10 mouse cellular contexts compared by ENCODE assay signal in genomic region chr1:164999515-164999914, GRCm38 (mm10).
DNase-seq lines count a peak whose midpoint lies in the region; ATAC-seq and TF ChIP-seq lines count a peak whose summit lies in the region.
"Had no signal": no experiment of that assay in that cellular context is flagged by ENCODE, and none has a peak within 500 bp of the region (broad histone marks: within the 10 kb centered on the region; RNA-seq: fewer than 3 reads in every experiment).

No protein-coding gene starts in this region.

- H3K4me2 ChIP-seq in lung, embryonic 14.5 days, result no peak overlapping the region
- H3K4me2 ChIP-seq in intestine, embryonic 14.5 days (ENCODE audit: low read length), result no peak overlapping the region
- H3K4me2 ChIP-seq in stomach, embryonic 15.5 days, result no peak overlapping the region
- no peak overlapping the region for H3K4me2 ChIP-seq in midbrain, embryonic 16.5 days (ENCODE audit: low read length)
- H3K4me2 ChIP-seq: limb, embryonic 15.5 days had no signal

- no peak for ATAC-seq in lung, embryonic 14.5 days (ENCODE audit: insufficient read depth)
- ATAC-seq in intestine, embryonic 14.5 days (replicated peaks; ENCODE audit: low FRiP score, low TSS enrichment, low read depth), result peak; percentile 72; the same call in 1 of the 2 replicates
- ATAC-seq in stomach, embryonic 15.5 days (ENCODE audit: insufficient read depth, low FRiP score, low read depth), result peak; percentile 56
- ATAC-seq in midbrain, embryonic 16.5 days, result no peak

- H3K9me3 ChIP-seq in lung, embryonic 14.5 days (ENCODE audit: low read depth, low read length), result no peaks in the 10 kb centered on the region
- no peaks in the 10 kb centered on the region for H3K9me3 ChIP-seq in intestine, embryonic 14.5 days (ENCODE audit: control insufficient read depth, low read length)
- H3K9me3 ChIP-seq in stomach, embryonic 15.5 days, result no peaks in the 10 kb centered on the region
- no peaks in the 10 kb centered on the region for H3K9me3 ChIP-seq in midbrain, embryonic 16.5 days (replicated peaks; ENCODE audit: control insufficient read depth, low read length, poor library complexity, severe bottlenecking)
- H3K9me3 ChIP-seq: limb, embryonic 15.5 days had no signal

- no peaks in the 10 kb centered on the region for H3K36me3 ChIP-seq in lung, embryonic 14.5 days (ENCODE audit: insufficient read depth)
- H3K36me3 ChIP-seq in intestine, embryonic 14.5 days (ENCODE audit: control insufficient read depth, insufficient read depth, low read length), result no peaks in the 10 kb centered on the region
- no peaks in the 10 kb centered on the region for H3K36me3 ChIP-seq in stomach, embryonic 15.5 days
- H3K36me3 ChIP-seq in midbrain, embryonic 16.5 days (ENCODE audit: control insufficient read depth, insufficient read depth, low read length), result no peaks in the 10 kb centered on the region
- H3K36me3 ChIP-seq: G1E; limb, embryonic 15.5 days had no signal

- no peaks in the 10 kb centered on the region for H3K4me1 ChIP-seq in lung, embryonic 14.5 days (ENCODE audit: insufficient read depth)
- H3K4me1 ChIP-seq in intestine, embryonic 14.5 days (replicated peaks; ENCODE audit: control insufficient read depth, insufficient read depth, low read length), result no peaks in the 10 kb centered on the region
- H3K4me1 ChIP-seq in stomach, embryonic 15.5 days, result no peaks in the 10 kb centered on the region
- H3K4me1 ChIP-seq in midbrain, embryonic 16.5 days (ENCODE audit: control insufficient read depth, insufficient read depth, low read length), result no peaks in the 10 kb centered on the region; the same call in 1 of the 2 replicates

- TF ChIP-seq CTCF in lung, embryonic 14.5 days (IDR thresholded peaks at IDR 0.05; ENCODE audit: low read depth), result peak; percentile 22; the same call in 1 of the 2 replicates

- H3K27ac ChIP-seq in lung, embryonic 14.5 days (ENCODE audit: low read depth), result no peak overlapping the region
- peak overlapping the region; percentile 30; the same call in 1 of the 2 replicates for H3K27ac ChIP-seq in intestine, embryonic 14.5 days (ENCODE audit: low read depth)
- peak overlapping the region; percentile 23; the same call in 1 of the 2 replicates for H3K27ac ChIP-seq in stomach, embryonic 15.5 days
- no peak overlapping the region for H3K27ac ChIP-seq in midbrain, embryonic 16.5 days (ENCODE audit: low read length)
- H3K27ac ChIP-seq: limb, embryonic 15.5 days had no signal

- no peak overlapping the region for H3K4me3 ChIP-seq in lung, embryonic 14.5 days (ENCODE audit: low read depth, low read length)
- H3K4me3 ChIP-seq in intestine, embryonic 14.5 days (ENCODE audit: low read depth, low read length), result no peak overlapping the region
- H3K4me3 ChIP-seq in stomach, embryonic 15.5 days (replicated peaks), result no peak overlapping the region
- H3K4me3 ChIP-seq in midbrain, embryonic 16.5 days (ENCODE audit: low read depth, low read length), result no peak overlapping the region
- H3K4me3 ChIP-seq: limb, embryonic 15.5 days had no signal

- no peak overlapping the region for H3K9ac ChIP-seq in lung, embryonic 14.5 days
- H3K9ac ChIP-seq in intestine, embryonic 14.5 days (ENCODE audit: low read length), result no peak overlapping the region
- no peak overlapping the region for H3K9ac ChIP-seq in stomach, embryonic 15.5 days
- no peak overlapping the region for H3K9ac ChIP-seq in midbrain, embryonic 16.5 days (ENCODE audit: low read depth, low read length)
- H3K9ac ChIP-seq: limb, embryonic 15.5 days had no signal

- peak; percentile 13 for DNase-seq in embryo, embryonic 10.5 days (ENCODE audit: low spot score)
- DNase-seq in embryo, embryonic 9.5 days (ENCODE audit: extremely low spot score), result no peak
- no peak for DNase-seq in lung, embryonic 14.5 days
- no peak for DNase-seq in lung, adult 18-20 months
- no peak for DNase-seq in intestine, embryonic 14.5 days (ENCODE audit: low spot score)
- no peak for DNase-seq in cerebellum, adult 9-11 months

- 58% methylated on average over 10 of the region's 10 CpGs for WGBS in lung, embryonic 14.5 days
- 54% methylated on average over 10 of the region's 10 CpGs for WGBS in intestine, embryonic 14.5 days
- WGBS in stomach, embryonic 15.5 days, result 53% methylated on average over 10 of the region's 10 CpGs
- 72% methylated on average over 10 of the region's 10 CpGs for WGBS in midbrain, embryonic 16.5 days

- no peaks in the 10 kb centered on the region for H3K27me3 ChIP-seq in lung, embryonic 14.5 days (ENCODE audit: insufficient read depth, low read length)
- H3K27me3 ChIP-seq in intestine, embryonic 14.5 days (replicated peaks; ENCODE audit: control insufficient read depth, insufficient read depth, low read length), result no peaks in the 10 kb centered on the region
- H3K27me3 ChIP-seq in stomach, embryonic 15.5 days (replicated peaks), result no peaks in the 10 kb centered on the region
- no peaks in the 10 kb centered on the region for H3K27me3 ChIP-seq in midbrain, embryonic 16.5 days (ENCODE audit: control insufficient read depth, insufficient read depth, low read depth, low read length)
- H3K27me3 ChIP-seq: limb, embryonic 15.5 days had no signal

Comparison
In these comparisons a context has a peak if more than half of its experiments do, and no peak if none do; other contexts are left out.
1. ATAC-seq: peak in intestine, embryonic 14.5 days (single experiment) and stomach, embryonic 15.5 days (single experiment); none in lung, embryonic 14.5 days (single experiment) and midbrain, embryonic 16.5 days (single experiment).
2. H3K27ac ChIP-seq: peak in intestine, embryonic 14.5 days (single experiment) and stomach, embryonic 15.5 days (single experiment); none in lung, embryonic 14.5 days (single experiment) and midbrain, embryonic 16.5 days (single experiment).